Mouse (Mus musculus) stomach, embryonic 16.5 days (tissue): ENCODE data around the gene Hacl1. TPM values are rescaled to one million over a fixed set of nuclear protein-coding genes. Genes with fewer than 3 reads are reported as not detected.

Experiments used
- ATAC-seq: fragments of 200-750 bp; cut with Nextera tagmentation; 2 replicates; pipeline ENCODE4 v1.8.0; 2017; ENCODE audit warnings: moderate number of reproducible peaks, moderate TSS enrichment; ENCODE audit not compliant: insufficient read depth, low FRiP score
- H3K27ac ChIP-seq: fragments of 300-500 bp; sonication (generic); 2 replicates; pipeline ENCODE4 v1.5.1; 2014; ENCODE audit warnings: low read length
- H3K27me3 ChIP-seq: fragments of 300-500 bp; sonication (generic); 2 replicates; pipeline ENCODE4 v1.6.1; 2014; ENCODE audit warnings: low read length, control low read depth, mixed read lengths; ENCODE audit not compliant: control insufficient read depth, insufficient read depth
- H3K36me3 ChIP-seq: fragments of 300-500 bp; sonication (generic); 2 replicates; pipeline ENCODE4 v1.6.1; 2014; ENCODE audit warnings: low read length; ENCODE audit not compliant: control insufficient read depth, insufficient read depth
- H3K4me1 ChIP-seq: fragments of 300-500 bp; sonication (generic); 2 replicates; pipeline ENCODE4 v1.6.1; 2014; ENCODE audit warnings: low read length, control low read depth, mixed read lengths; ENCODE audit not compliant: control insufficient read depth, insufficient read depth
- H3K4me2 ChIP-seq: fragments of 300-500 bp; sonication (generic); 2 replicates; pipeline ENCODE4 v1.6.1; 2014; ENCODE audit warnings: low read depth, low read length, mixed read lengths
- H3K4me3 ChIP-seq: fragments of 300-500 bp; sonication (generic); replicated peaks from 2 replicates; pipeline ENCODE4 v1.5.1; 2014; ENCODE audit warnings: mild to moderate bottlenecking, low read length
- H3K9ac ChIP-seq: fragments of 300-500 bp; sonication (generic); 2 replicates; pipeline ENCODE4 v1.6.1; 2014; ENCODE audit warnings: low read length
- H3K9me3 ChIP-seq: fragments of 300-500 bp; sonication (generic); replicated peaks from 2 replicates; pipeline ENCODE4 v1.6.1; 2016; ENCODE audit warnings: low read length, control low read depth; ENCODE audit not compliant: control insufficient read depth
- WGBS: fragments of 180-500 bp; shearing (Covaris S2); extraction: QIAGEN DNeasy Blood & Tissue Kit; methylation state at CpG from one replicate; pipeline ENCODE4 v1.1.7; 2014; 5-methylcytosine and 5-hydroxymethylcytosine counted together
- polyA plus RNA-seq: library from polyadenylated mRNA; unstranded; fragments of >200 nt; fragmentation: Nextera tagmentation; extraction: Ambion mirVana; gene quantifications from 2 replicates; pipeline ENCODE4 v1.2.1, GENCODE M21; 2015

Gene Hacl1
- polyA plus RNA-seq = 12.5 and 13.1 TPM in 2 replicates

DNA sequence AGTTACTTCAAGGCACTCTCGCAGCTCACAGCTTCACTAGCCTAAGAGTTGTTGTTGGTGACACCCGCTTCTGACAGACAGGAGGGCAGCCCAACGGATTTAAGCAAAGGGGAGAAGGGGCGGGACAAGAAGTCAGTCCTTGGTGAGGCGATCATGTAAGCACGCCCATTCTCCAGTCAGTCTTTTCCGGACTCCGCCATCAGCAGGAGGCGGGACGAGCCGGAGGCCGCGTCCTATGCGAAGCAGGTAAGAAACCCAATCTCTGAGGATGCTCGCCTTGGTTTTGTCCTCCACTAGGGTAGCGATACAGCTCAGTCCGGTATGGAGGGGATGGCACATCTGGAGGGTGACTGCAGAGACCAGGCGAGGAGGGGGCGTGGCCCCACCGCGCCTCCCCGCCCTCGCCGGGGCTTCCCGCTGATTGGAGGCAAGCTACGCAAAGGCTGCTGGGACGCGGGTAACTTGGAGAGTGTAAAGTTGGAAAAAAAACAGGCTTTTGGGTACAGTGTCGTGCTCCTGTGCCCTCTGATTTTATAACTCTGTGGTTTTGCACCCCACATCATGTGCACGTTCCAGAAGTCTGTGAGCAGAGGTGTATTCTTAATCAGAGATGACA, at the start of gene Hacl1, which contains the start of gene Btd:
Gene Hacl1 (minus strand): TSS at position 397 of the 616 bp plus-strand sequence.
Gene Btd (plus strand): TSS at position 139 of the 616 bp plus-strand sequence.
- WGBS = under 1% methylated on average over 30 of the region's 30 CpGs
- H3K27ac ChIP-seq = peak within 1 kb of the TSS; percentile 95
- no peaks in the 10 kb centered on the region for H3K36me3 ChIP-seq
- no peaks in the 10 kb centered on the region for H3K9me3 ChIP-seq
- H3K4me1 ChIP-seq = peaks cover 6% of the 10 kb centered on the region
- H3K4me2 ChIP-seq = peak within 1 kb of the TSS; percentile 98
- peak within 1 kb of the TSS; percentile 82 for H3K9ac ChIP-seq
- no peaks in the 10 kb centered on the region for H3K27me3 ChIP-seq
- ATAC-seq = peak; percentile 98
- H3K4me3 ChIP-seq = peak within 1 kb of the TSS; percentile 80

DNA sequence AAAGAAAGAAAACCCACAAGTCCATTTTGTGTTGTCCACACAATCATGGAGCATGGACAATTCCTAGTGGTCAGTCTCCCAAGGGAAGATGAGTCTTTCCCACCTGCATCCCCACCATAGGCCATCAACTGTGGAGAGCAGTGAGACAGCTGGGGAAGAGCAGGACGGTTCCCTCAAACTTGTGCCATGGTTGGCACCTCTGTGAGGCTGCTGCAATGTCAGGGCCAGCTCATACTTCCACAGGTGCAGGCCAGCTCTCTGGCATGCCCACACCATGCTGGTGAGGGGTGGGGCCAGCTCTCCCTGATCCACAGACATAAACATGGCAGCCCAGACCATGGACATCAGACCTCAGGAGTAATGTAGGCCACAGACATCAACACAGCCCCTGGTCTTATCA, 45.1 kb upstream of the Hacl1 start:
- H3K9ac ChIP-seq = no peak overlapping the region
- no peak overlapping the region for H3K27ac ChIP-seq
- H3K27me3 ChIP-seq = no peaks in the 10 kb centered on the region
- no peak for ATAC-seq
- no peak overlapping the region for H3K4me2 ChIP-seq
- WGBS = 90% methylated on average over 1 of the region's 1 CpGs
- H3K36me3 ChIP-seq = no peaks in the 10 kb centered on the region
- no peak overlapping the region for H3K4me3 ChIP-seq
- H3K9me3 ChIP-seq = no peaks in the 10 kb centered on the region
- no peaks in the 10 kb centered on the region for H3K4me1 ChIP-seq

DNA sequence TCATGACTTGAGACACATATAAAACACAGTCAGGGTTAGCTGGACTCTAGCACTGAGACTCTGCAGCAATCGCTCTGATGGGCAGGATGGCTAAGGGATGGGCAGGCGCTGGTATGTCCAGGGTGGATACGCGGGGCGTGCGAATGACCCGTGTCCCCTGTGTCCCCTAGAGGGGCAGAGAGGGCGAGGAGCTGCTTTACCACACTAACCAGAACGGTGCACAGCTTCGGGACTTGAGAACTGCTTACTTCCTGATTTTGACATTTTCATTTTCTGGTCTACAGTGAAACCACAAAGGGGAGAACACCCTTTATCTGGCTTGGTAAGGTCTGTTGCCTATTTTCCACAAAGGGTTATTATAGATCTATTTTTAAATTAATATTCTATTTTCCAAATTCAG, 44.6 kb upstream of the Hacl1 start:
- ATAC-seq = no peak
- 86% methylated on average over 10 of the region's 10 CpGs for WGBS

DNA sequence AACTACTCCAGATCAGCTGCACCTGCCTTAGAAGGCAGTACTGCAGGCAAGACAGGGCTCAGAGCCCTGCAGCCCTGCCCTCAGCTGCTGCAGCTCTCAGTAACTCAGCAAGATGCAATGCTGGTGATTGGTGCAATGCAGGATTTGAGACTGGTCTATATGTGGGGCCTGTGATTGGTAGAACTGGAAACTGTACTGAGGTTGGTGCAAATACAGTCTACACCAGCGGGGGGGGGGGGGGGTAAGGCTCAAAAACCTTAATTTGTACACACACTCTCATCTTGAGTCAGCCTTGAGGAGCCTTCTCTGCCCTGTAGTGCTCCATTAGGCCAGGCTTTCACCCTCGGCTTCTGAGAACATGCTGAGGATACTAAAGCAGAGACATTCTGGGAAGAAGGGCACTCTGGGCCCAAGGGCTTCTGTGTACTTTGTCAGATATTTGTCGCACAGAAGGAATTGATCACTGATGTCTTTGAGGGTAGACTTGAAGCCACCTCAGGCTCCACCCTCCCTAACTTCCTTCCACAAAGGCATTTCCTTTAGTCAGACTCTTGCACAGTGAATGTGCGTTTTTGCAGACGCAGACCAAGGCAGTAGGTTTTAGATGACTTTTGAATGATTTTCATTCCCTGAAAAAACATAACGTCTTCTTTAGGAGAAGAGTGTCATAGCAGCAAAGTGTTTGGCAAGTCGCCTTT, 43.4 kb upstream of the Hacl1 start:
- no peak overlapping the region for H3K4me2 ChIP-seq
- H3K27ac ChIP-seq = no peak overlapping the region
- no peak overlapping the region for H3K4me3 ChIP-seq
- H3K9ac ChIP-seq = no peak overlapping the region
- H3K36me3 ChIP-seq = no peaks in the 10 kb centered on the region
- ATAC-seq = no peak
- H3K4me1 ChIP-seq = no peaks in the 10 kb centered on the region
- H3K27me3 ChIP-seq = no peaks in the 10 kb centered on the region
- H3K9me3 ChIP-seq = no peaks in the 10 kb centered on the region
- WGBS = 56% methylated on average over 7 of the region's 7 CpGs

More for the DNA sequence above, 44.6 kb upstream of the Hacl1 start:
- Histone ChIP-seq H3K4me2 (no peak overlapping the region), H3K27ac (no peak overlapping the region), H3K27me3 (no peaks in the 10 kb centered on the region), H3K36me3 (no peaks in the 10 kb centered on the region), H3K9me3 (no peaks in the 10 kb centered on the region), H3K9ac (no peak overlapping the region), H3K4me1 (no peaks in the 10 kb centered on the region), H3K4me3 (no peak overlapping the region)

DNA sequence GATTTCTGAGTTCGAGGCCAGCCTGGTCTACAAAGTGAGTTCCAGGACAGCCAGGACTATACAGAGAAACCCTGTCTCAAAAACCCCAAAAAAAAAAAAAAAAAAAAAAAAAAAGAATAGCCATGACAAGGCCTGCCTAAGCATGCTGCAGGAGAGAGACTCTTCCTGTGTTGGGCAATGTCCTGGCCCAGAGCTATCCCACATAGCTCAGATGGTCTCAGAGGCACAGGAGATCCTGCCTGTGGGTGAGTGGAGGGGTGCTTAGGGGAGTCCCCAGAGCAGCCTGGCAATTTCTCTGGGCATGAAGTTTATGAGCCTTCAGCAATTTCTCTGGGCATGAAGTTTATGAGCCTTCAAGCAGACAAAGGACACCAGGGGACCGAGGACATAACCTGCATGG, 42.5 kb upstream of the Hacl1 start:
- Histone ChIP-seq H3K27me3 (no peaks in the 10 kb centered on the region), H3K4me3 (no peak overlapping the region), H3K9me3 (no peaks in the 10 kb centered on the region), H3K36me3 (no peaks in the 10 kb centered on the region), H3K4me1 (no peaks in the 10 kb centered on the region), H3K9ac (no peak overlapping the region), H3K4me2 (no peak overlapping the region), H3K27ac (no peak overlapping the region)
- WGBS = 77% methylated on average over 2 of the region's 2 CpGs
- ATAC-seq = no peak

DNA sequence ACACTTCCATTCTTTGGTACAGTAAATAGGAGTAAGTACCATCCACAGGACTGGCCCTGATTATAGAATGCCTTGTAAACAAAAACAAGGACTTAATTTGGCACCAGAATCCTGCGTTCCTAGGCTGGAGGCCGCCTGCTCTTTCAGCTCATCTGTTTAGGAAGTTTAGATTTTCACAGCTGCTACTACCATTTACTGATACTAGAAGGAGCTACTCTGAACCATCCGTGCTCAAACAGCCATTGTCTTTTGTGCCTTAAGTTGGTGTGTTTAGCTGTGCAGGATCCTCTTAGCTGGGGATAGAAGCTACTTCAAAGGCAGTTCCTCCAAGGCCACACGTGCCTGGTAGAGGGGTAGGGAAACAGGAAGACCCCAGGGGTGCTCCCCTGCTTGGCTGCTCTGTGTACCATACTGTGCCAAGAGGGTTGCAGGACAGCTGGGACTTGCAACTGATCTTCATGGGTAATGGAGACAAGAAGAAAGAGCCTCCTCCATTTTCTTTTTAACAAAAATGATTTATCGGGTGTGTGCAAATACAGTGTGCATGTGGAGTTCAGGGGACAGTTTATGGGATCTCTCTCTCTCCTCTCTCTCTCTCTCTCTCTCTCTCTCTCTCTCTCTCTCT, 41.0 kb upstream of the Hacl1 start:
- no peaks in the 10 kb centered on the region for H3K4me1 ChIP-seq
- no peak overlapping the region for H3K4me2 ChIP-seq
- no peak for ATAC-seq
- peak overlapping the region; percentile 64 for H3K27ac ChIP-seq
- no peak overlapping the region for H3K4me3 ChIP-seq
- no peaks in the 10 kb centered on the region for H3K9me3 ChIP-seq
- no peak overlapping the region for H3K9ac ChIP-seq
- H3K36me3 ChIP-seq = no peaks in the 10 kb centered on the region
- no peaks in the 10 kb centered on the region for H3K27me3 ChIP-seq
- WGBS = 41% methylated on average over 5 of the region's 5 CpGs

DNA sequence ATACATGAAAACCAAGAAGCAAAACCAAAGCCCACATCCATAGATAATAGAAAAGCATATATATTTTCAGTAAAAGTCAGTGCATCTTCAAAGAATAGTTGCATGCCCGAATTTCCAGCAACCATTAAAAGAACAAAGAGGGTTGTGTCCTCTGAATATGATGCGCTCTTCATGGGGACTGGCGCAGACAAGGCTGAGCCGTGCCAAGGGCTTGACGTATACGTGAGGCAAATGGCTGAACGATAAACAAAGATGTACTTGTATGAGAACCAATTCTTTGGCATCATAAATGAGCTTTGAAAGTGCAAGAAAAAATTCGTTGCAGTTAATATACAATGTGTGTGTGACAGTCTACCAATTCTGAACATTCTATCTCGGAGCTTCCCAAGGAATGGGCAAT, 40.2 kb upstream of the Hacl1 start:
- Histone ChIP-seq H3K4me3 (no peak overlapping the region), H3K4me2 (no peak overlapping the region), H3K4me1 (no peaks in the 10 kb centered on the region), H3K27me3 (no peaks in the 10 kb centered on the region), H3K9ac (no peak overlapping the region), H3K9me3 (no peaks in the 10 kb centered on the region), H3K27ac (peak overlapping the region; percentile 64; the same call in 1 of the 2 replicates), H3K36me3 (no peaks in the 10 kb centered on the region)
- ATAC-seq = no peak
- 79% methylated on average over 9 of the region's 9 CpGs for WGBS

DNA sequence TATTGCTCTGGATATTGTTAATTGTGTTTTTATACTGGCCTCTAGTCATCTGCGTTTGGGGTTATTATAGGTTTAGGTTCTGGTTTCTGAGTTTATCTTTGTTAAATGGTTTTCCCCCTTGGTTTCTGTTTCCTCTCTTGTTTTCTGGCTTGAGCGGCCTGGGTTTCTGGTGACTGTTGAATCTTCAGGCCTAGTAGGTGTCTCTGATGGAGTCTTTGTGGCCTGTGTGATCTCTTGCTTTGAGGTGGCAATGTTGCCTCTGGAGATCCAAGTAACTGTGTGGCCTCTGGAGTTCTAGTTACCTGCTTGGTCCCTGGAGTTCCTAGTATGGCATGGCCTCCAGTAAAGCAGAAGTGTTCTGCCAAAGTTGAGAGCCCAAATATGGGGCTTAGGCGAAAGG, 39.6 kb upstream of the Hacl1 start:
- no peaks in the 10 kb centered on the region for H3K9me3 ChIP-seq
- no peak overlapping the region for H3K4me2 ChIP-seq
- H3K27me3 ChIP-seq = no peaks in the 10 kb centered on the region
- WGBS = 75% methylated on average over 3 of the region's 3 CpGs
- H3K4me3 ChIP-seq = no peak overlapping the region
- H3K4me1 ChIP-seq = no peaks in the 10 kb centered on the region
- no peak overlapping the region for H3K9ac ChIP-seq
- no peak overlapping the region for H3K27ac ChIP-seq
- H3K36me3 ChIP-seq = no peaks in the 10 kb centered on the region
- ATAC-seq = no peak

DNA sequence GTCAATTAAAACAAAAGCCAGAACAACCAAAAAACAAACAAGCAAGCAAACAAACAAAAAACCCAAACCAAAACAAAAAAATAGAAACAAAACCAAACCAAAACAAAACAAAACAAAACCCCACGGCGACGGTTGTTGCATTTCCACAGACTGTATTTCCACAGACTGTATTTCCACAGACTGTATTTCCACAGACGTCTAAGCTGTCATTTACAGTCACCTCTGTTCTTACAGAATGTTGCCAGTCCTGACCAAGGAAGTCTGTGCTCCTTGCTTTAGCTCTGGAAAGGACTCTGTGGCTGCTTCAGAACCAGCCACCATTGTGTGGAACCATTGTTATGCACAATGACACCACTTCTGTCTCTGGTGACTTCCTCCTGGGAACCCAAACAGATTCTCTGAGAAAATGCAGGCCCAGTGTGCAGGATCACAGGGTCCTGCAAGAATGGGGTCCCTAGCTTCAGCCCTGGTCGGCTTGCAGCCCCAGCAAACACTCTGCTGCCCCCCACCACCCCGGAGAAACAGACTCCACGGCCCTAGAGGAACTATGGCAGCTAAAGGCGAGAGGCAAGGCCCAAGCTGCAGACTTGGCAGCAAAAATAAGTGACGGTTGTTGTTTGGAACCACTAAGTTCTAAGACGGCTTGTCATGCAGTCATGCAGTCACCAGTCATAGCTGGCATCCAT, 30.7 kb upstream of the Hacl1 start:
- Histone ChIP-seq H3K9me3 (no peaks in the 10 kb centered on the region), H3K27me3 (no peaks in the 10 kb centered on the region), H3K27ac (no peak overlapping the region), H3K36me3 (peaks cover 9% of the 10 kb centered on the region), H3K4me3 (no peak overlapping the region), H3K9ac (no peak overlapping the region), H3K4me2 (no peak overlapping the region), H3K4me1 (peaks cover 12% of the 10 kb centered on the region)
- ATAC-seq = no peak
- WGBS = 64% methylated on average over 10 of the region's 10 CpGs
